Mouse (Mus musculus) liver, embryonic 15.5 days (tissue): ENCODE data around the gene Cry2. TPM values are rescaled to one million over a fixed set of nuclear protein-coding genes. Genes with fewer than 3 reads are reported as not detected.
A peak's percentile ranks its signal among the peaks of the same experiment; 100 is the strongest.

Experiments used
- ATAC-seq: fragments of 200-750 bp; cut with Nextera tagmentation; 2 replicates; pipeline ENCODE4 v1.8.0; 2017; ENCODE audit warnings: moderate number of reproducible peaks, mild to moderate bottlenecking, moderate library complexity; ENCODE audit not compliant: insufficient read depth
- H3K27ac ChIP-seq: fragments of 300-500 bp; sonication (generic); replicated peaks from 2 replicates; pipeline ENCODE4 v1.5.1; 2015; ENCODE audit warnings: mild to moderate bottlenecking, inconsistent platforms
- H3K27me3 ChIP-seq: fragments of 300-500 bp; sonication (generic); 2 replicates; pipeline ENCODE4 v1.6.1; 2015; ENCODE audit warnings: mild to moderate bottlenecking, inconsistent platforms
- H3K36me3 ChIP-seq: fragments of 300-500 bp; sonication (generic); replicated peaks from 2 replicates; pipeline ENCODE4 v1.6.1; 2015; ENCODE audit warnings: moderate library complexity, mild to moderate bottlenecking, inconsistent platforms
- H3K4me1 ChIP-seq: fragments of 300-500 bp; sonication (generic); replicated peaks from 2 replicates; pipeline ENCODE4 v1.6.1; 2015; ENCODE audit warnings: inconsistent platforms
- H3K4me2 ChIP-seq: fragments of 300-500 bp; sonication (generic); 2 replicates; pipeline ENCODE4 v1.6.1; 2015; ENCODE audit warnings: moderate library complexity, mild to moderate bottlenecking, inconsistent platforms
- H3K4me3 ChIP-seq: fragments of 300-500 bp; sonication (generic); replicated peaks from 2 replicates; pipeline ENCODE4 v1.5.1; 2015; ENCODE audit warnings: mild to moderate bottlenecking, inconsistent platforms
- H3K9ac ChIP-seq: fragments of 300-500 bp; sonication (generic); 2 replicates; pipeline ENCODE4 v1.6.1; 2015; ENCODE audit warnings: moderate library complexity, mild to moderate bottlenecking, inconsistent platforms
- H3K9me3 ChIP-seq: fragments of 300-500 bp; sonication (generic); replicated peaks from 2 replicates; pipeline ENCODE4 v1.6.1; 2016; ENCODE audit warnings: inconsistent platforms
- WGBS: fragments of 180-500 bp; shearing (Covaris S2); methylation state at CpG from one replicate; pipeline ENCODE4 v1.1.7; 2015; ENCODE audit warnings: mixed read lengths; ENCODE audit not compliant: insufficient replicate concordance; 5-methylcytosine and 5-hydroxymethylcytosine counted together
- polyA plus RNA-seq: library from polyadenylated mRNA; unstranded; fragments of >200 nt; fragmentation: Nextera tagmentation; extraction: Ambion mirVana; gene quantifications from 2 replicates; pipeline ENCODE4 v1.2.1, GENCODE M21; 2015

Gene Cry2
- polyA plus RNA-seq, 1 experiment from 2014 or later: 11.2 TPM

- H3K4me3 ChIP-seq: 0 out of 2 replicates have a peak overlapping the region, but pooled peaks have one; percentile 15
- peaks cover 77% of the 10 kb centered on the region for H3K27me3 ChIP-seq
- H3K4me2 ChIP-seq: peak overlapping the region; percentile 35
These were observed 41.3 kb downstream of the Cry2 start for GRCm38 (mm10) chr2:92392318-92393264.

GRCm38 (mm10) chr2:92391703-92392317 lies 42.0 kb downstream of the Cry2 start:
- no peak for ATAC-seq
- WGBS: 31% methylated on average over 11 of the region's 11 CpGs
- Histone ChIP-seq H3K4me1 (peaks cover 24% of the 10 kb centered on the region), H3K9ac (no peak overlapping the region), H3K9me3 (no peaks in the 10 kb centered on the region), H3K27me3 (peaks cover 85% of the 10 kb centered on the region), H3K4me3 (0 out of 2 replicates have a peak overlapping the region, but pooled peaks have one; percentile 15), H3K4me2 (peak overlapping the region; percentile 35), H3K36me3 (no peaks in the 10 kb centered on the region), H3K27ac (no peak overlapping the region)

More at GRCm38 (mm10) chr2:92392318-92393264, 41.3 kb downstream of the Cry2 start:
- Histone ChIP-seq H3K9ac (no peak overlapping the region), H3K4me1 (peaks cover 24% of the 10 kb centered on the region), H3K36me3 (no peaks in the 10 kb centered on the region), H3K9me3 (no peaks in the 10 kb centered on the region), H3K27ac (no peak overlapping the region)
- 4% methylated on average over 26 of the region's 26 CpGs for WGBS
- ATAC-seq: no peak

GRCm38 (mm10) chr2:92391116-92391515 lies 42.7 kb downstream of the Cry2 start:
- H3K9ac ChIP-seq: no peak overlapping the region
- no peak overlapping the region for H3K4me3 ChIP-seq
- H3K4me1 ChIP-seq: peaks cover 24% of the 10 kb centered on the region
- H3K36me3 ChIP-seq: no peaks in the 10 kb centered on the region
- no peak for ATAC-seq
- H3K4me2 ChIP-seq: no peak overlapping the region
- 58% methylated on average over 8 of the region's 8 CpGs for WGBS
- H3K27me3 ChIP-seq: peaks cover 92% of the 10 kb centered on the region
- no peak overlapping the region for H3K27ac ChIP-seq
- no peaks in the 10 kb centered on the region for H3K9me3 ChIP-seq

- no peak overlapping the region for H3K9ac ChIP-seq
- H3K36me3 ChIP-seq: no peaks in the 10 kb centered on the region
- no peak for ATAC-seq
- no peak overlapping the region for H3K27ac ChIP-seq
- WGBS: 35% methylated on average over 6 of the region's 6 CpGs
- no peak overlapping the region for H3K4me3 ChIP-seq
- H3K9me3 ChIP-seq: no peaks in the 10 kb centered on the region
- no peak overlapping the region for H3K4me2 ChIP-seq
- peaks cover 24% of the 10 kb centered on the region for H3K4me1 ChIP-seq
- peaks cover 92% of the 10 kb centered on the region for H3K27me3 ChIP-seq
These were observed 43.5 kb downstream of the Cry2 start for GRCm38 (mm10) chr2:92390206-92390930.

GRCm38 (mm10) chr2:92389645-92390044 lies 44.2 kb downstream of the Cry2 start:
- Histone ChIP-seq H3K4me3 (peak overlapping the region; percentile 48), H3K4me1 (peaks cover 24% of the 10 kb centered on the region), H3K9ac (no peak overlapping the region), H3K4me2 (peak overlapping the region; percentile 64), H3K9me3 (no peaks in the 10 kb centered on the region), H3K27ac (no peak overlapping the region), H3K36me3 (no peaks in the 10 kb centered on the region), H3K27me3 (peaks cover 85% of the 10 kb centered on the region)
- 11% methylated on average over 10 of the region's 10 CpGs for WGBS
- ATAC-seq: no peak

- H3K9ac ChIP-seq: no peak overlapping the region
- H3K4me3 ChIP-seq: peak overlapping the region; percentile 48
- ATAC-seq: peak; percentile 35
- H3K4me1 ChIP-seq: peaks cover 24% of the 10 kb centered on the region
- peaks cover 80% of the 10 kb centered on the region for H3K27me3 ChIP-seq
- 1% methylated on average over 58 of the region's 62 CpGs for WGBS
- H3K4me2 ChIP-seq: peak overlapping the region; percentile 64
- H3K27ac ChIP-seq: no peak overlapping the region
- no peaks in the 10 kb centered on the region for H3K9me3 ChIP-seq
- H3K36me3 ChIP-seq: no peaks in the 10 kb centered on the region
These were observed 44.8 kb downstream of the Cry2 start for GRCm38 (mm10) chr2:92388891-92389641.

- Histone ChIP-seq H3K27ac (no peak overlapping the region), H3K4me1 (peaks cover 24% of the 10 kb centered on the region), H3K27me3 (peaks cover 70% of the 10 kb centered on the region), H3K4me2 (no peak overlapping the region), H3K4me3 (no peak overlapping the region), H3K9ac (no peak overlapping the region), H3K9me3 (no peaks in the 10 kb centered on the region), H3K36me3 (no peaks in the 10 kb centered on the region)
- WGBS: 51% methylated on average over 3 of the region's 3 CpGs
- no peak for ATAC-seq
These were observed 45.7 kb downstream of the Cry2 start for GRCm38 (mm10) chr2:92388081-92388517.

GRCm38 (mm10) chr2:92387646-92388045 lies 46.2 kb downstream of the Cry2 start:
- WGBS: 51% methylated on average over 4 of the region's 4 CpGs
- no peaks in the 10 kb centered on the region for H3K36me3 ChIP-seq
- H3K27me3 ChIP-seq: peaks cover 65% of the 10 kb centered on the region
- H3K9ac ChIP-seq: no peak overlapping the region
- ATAC-seq: no peak
- H3K4me1 ChIP-seq: peaks cover 24% of the 10 kb centered on the region
- no peak overlapping the region for H3K4me3 ChIP-seq
- H3K27ac ChIP-seq: no peak overlapping the region
- H3K9me3 ChIP-seq: no peaks in the 10 kb centered on the region
- no peak overlapping the region for H3K4me2 ChIP-seq

- 75% methylated on average over 30 of the region's 30 CpGs for WGBS
These were observed 46.8 kb downstream of the Cry2 start for GRCm38 (mm10) chr2:92386821-92387570.

More at GRCm38 (mm10) chr2:92386821-92387570, 46.8 kb downstream of the Cry2 start:
- Histone ChIP-seq H3K27ac (no peak overlapping the region), H3K36me3 (peaks cover 5% of the 10 kb centered on the region; the same call in 1 of the 2 replicates), H3K4me1 (peaks cover 17% of the 10 kb centered on the region), H3K4me3 (no peak overlapping the region), H3K9me3 (no peaks in the 10 kb centered on the region), H3K27me3 (peaks cover 59% of the 10 kb centered on the region), H3K9ac (no peak overlapping the region), H3K4me2 (no peak overlapping the region)
- no peak for ATAC-seq
